Mouse (Mus musculus): ENCODE measurements at regions not wholly inside any gene's neighbourhood (a gene's known extent, or its start where the extent isn't known, plus 50 kb on each side); places are given as distances from the start of the nearest gene placed in this dataset.

- no peak for TF ChIP-seq FLI1 (IDR thresholded peaks at IDR 0.05; ENCODE audit: low read length)
- no peak for TF ChIP-seq GATA1 (IDR thresholded peaks at IDR 0.05; ENCODE audit: borderline replicate concordance, low read length)
- H3K27me3 ChIP-seq (replicated peaks), result no peaks in the 10 kb centered on the region
- H3K9me3 ChIP-seq, result 0 out of 2 replicates have a peak, but pooled peaks cover 2% of the 10 kb centered on the region
- no peaks in the 10 kb centered on the region for H3K36me3 ChIP-seq (replicated peaks; ENCODE audit: low read length)
- peaks cover 18% of the 10 kb centered on the region for H3K4me1 ChIP-seq
- no peak overlapping the region for H3K4me3 ChIP-seq (replicated peaks)
Observed at GRCm38 (mm10) chr14:86242836-86243235, 898.2 kb downstream of the Diaph3 start.

GRCm38 (mm10) chr14:86239090-86239489 lies 901.9 kb downstream of the Diaph3 start:
- no peaks in the 10 kb centered on the region for H3K36me3 ChIP-seq (replicated peaks; ENCODE audit: low read length)
- TF ChIP-seq FLI1 (IDR thresholded peaks at IDR 0.05; ENCODE audit: low read length), result no peak
- TF ChIP-seq GATA1 (IDR thresholded peaks at IDR 0.05; ENCODE audit: borderline replicate concordance, low read length), result no peak
- H3K27me3 ChIP-seq (replicated peaks), result no peaks in the 10 kb centered on the region
- no peak overlapping the region for H3K4me3 ChIP-seq (replicated peaks)
- 0 out of 2 replicates have a peak, but pooled peaks cover 2% of the 10 kb centered on the region for H3K9me3 ChIP-seq
- peaks cover 16% of the 10 kb centered on the region for H3K4me1 ChIP-seq

GRCm38 (mm10) chr14:86233305-86233704 lies 907.7 kb downstream of the Diaph3 start:
- Histone ChIP-seq H3K4me3 (replicated peaks) (no peak overlapping the region), H3K4me1 (no peaks in the 10 kb centered on the region; the same call in 1 of the 2 replicates), H3K36me3 (replicated peaks; ENCODE audit: low read length) (no peaks in the 10 kb centered on the region), H3K27me3 (replicated peaks) (no peaks in the 10 kb centered on the region), H3K9me3 (0 out of 2 replicates have a peak, but pooled peaks cover 2% of the 10 kb centered on the region)
- no peak for TF ChIP-seq FLI1 (IDR thresholded peaks at IDR 0.05; ENCODE audit: low read length)
- TF ChIP-seq GATA1 (IDR thresholded peaks at IDR 0.05; ENCODE audit: borderline replicate concordance, low read length), result no peak

GRCm38 (mm10) chr14:86230609-86231008 lies 910.4 kb downstream of the Diaph3 start:
- Histone ChIP-seq H3K36me3 (replicated peaks; ENCODE audit: low read length) (no peaks in the 10 kb centered on the region), H3K27me3 (replicated peaks) (no peaks in the 10 kb centered on the region), H3K9me3 (no peaks in the 10 kb centered on the region), H3K4me1 (no peaks in the 10 kb centered on the region; the same call in 1 of the 2 replicates), H3K4me3 (replicated peaks) (no peak overlapping the region)
- TF ChIP-seq FLI1 (IDR thresholded peaks at IDR 0.05; ENCODE audit: low read length), result no peak
- no peak for TF ChIP-seq GATA1 (IDR thresholded peaks at IDR 0.05; ENCODE audit: borderline replicate concordance, low read length)

- TF ChIP-seq FLI1 (IDR thresholded peaks at IDR 0.05; ENCODE audit: low read length) (no peak), GATA1 (IDR thresholded peaks at IDR 0.05; ENCODE audit: borderline replicate concordance, low read length) (no peak)
- H3K9me3 ChIP-seq, result no peaks in the 10 kb centered on the region
Observed at GRCm38 (mm10) chr14:86229755-86230154, 911.3 kb downstream of the Diaph3 start.

GRCm38 (mm10) chr14:86215711-86216110 lies 925.3 kb downstream of the Diaph3 start:
- H3K4me3 ChIP-seq (replicated peaks), result no peak overlapping the region
- H3K9me3 ChIP-seq, result no peaks in the 10 kb centered on the region
- no peak for TF ChIP-seq FLI1 (IDR thresholded peaks at IDR 0.05; ENCODE audit: low read length)
- no peak for TF ChIP-seq GATA1 (IDR thresholded peaks at IDR 0.05; ENCODE audit: borderline replicate concordance, low read length)
- peaks cover 5% of the 10 kb centered on the region for H3K4me1 ChIP-seq
- no peaks in the 10 kb centered on the region for H3K27me3 ChIP-seq (replicated peaks)
- H3K36me3 ChIP-seq (replicated peaks; ENCODE audit: low read length), result no peaks in the 10 kb centered on the region

More at GRCm38 (mm10) chr14:86229755-86230154, 911.3 kb downstream of the Diaph3 start:
- no peaks in the 10 kb centered on the region for H3K27me3 ChIP-seq (replicated peaks)
- no peaks in the 10 kb centered on the region for H3K36me3 ChIP-seq (replicated peaks; ENCODE audit: low read length)
- H3K4me1 ChIP-seq, result no peaks in the 10 kb centered on the region; the same call in 1 of the 2 replicates
- H3K4me3 ChIP-seq (replicated peaks), result no peak overlapping the region

- no peaks in the 10 kb centered on the region for H3K9me3 ChIP-seq
- H3K27me3 ChIP-seq (replicated peaks), result no peaks in the 10 kb centered on the region
- no peak overlapping the region for H3K4me3 ChIP-seq (replicated peaks)
- TF ChIP-seq GATA1 (IDR thresholded peaks at IDR 0.05; ENCODE audit: borderline replicate concordance, low read length), result no peak
- no peak for TF ChIP-seq FLI1 (IDR thresholded peaks at IDR 0.05; ENCODE audit: low read length)
- H3K4me1 ChIP-seq, result peaks cover 5% of the 10 kb centered on the region
- no peaks in the 10 kb centered on the region for H3K36me3 ChIP-seq (replicated peaks; ENCODE audit: low read length)
Observed at GRCm38 (mm10) chr14:86211654-86212053, 929.4 kb downstream of the Diaph3 start.

GRCm38 (mm10) chr14:86204582-86204981 lies 936.5 kb downstream of the Diaph3 start:
- no peaks in the 10 kb centered on the region for H3K4me1 ChIP-seq
- 0 out of 2 replicates have a peak, but pooled peaks cover 3% of the 10 kb centered on the region for H3K9me3 ChIP-seq
- no peak for TF ChIP-seq GATA1 (IDR thresholded peaks at IDR 0.05; ENCODE audit: borderline replicate concordance, low read length)
- H3K27me3 ChIP-seq (replicated peaks), result no peaks in the 10 kb centered on the region
- H3K36me3 ChIP-seq (replicated peaks; ENCODE audit: low read length), result no peaks in the 10 kb centered on the region
- H3K4me3 ChIP-seq (replicated peaks), result no peak overlapping the region

GRCm38 (mm10) chr14:86197864-86198263 lies 943.2 kb downstream of the Diaph3 start:
- no peak for TF ChIP-seq GATA1 (IDR thresholded peaks at IDR 0.05; ENCODE audit: borderline replicate concordance, low read length)
- no peak for TF ChIP-seq FLI1 (IDR thresholded peaks at IDR 0.05; ENCODE audit: low read length)
- Histone ChIP-seq H3K4me1 (no peaks in the 10 kb centered on the region), H3K4me3 (replicated peaks) (no peak overlapping the region), H3K9me3 (no peaks in the 10 kb centered on the region), H3K27me3 (replicated peaks) (no peaks in the 10 kb centered on the region), H3K36me3 (replicated peaks; ENCODE audit: low read length) (no peaks in the 10 kb centered on the region)

- H3K36me3 ChIP-seq (replicated peaks; ENCODE audit: low read length), result no peaks in the 10 kb centered on the region
- no peaks in the 10 kb centered on the region for H3K27me3 ChIP-seq (replicated peaks)
- no peak for TF ChIP-seq GATA1 (IDR thresholded peaks at IDR 0.05; ENCODE audit: borderline replicate concordance, low read length)
- no peak for TF ChIP-seq FLI1 (IDR thresholded peaks at IDR 0.05; ENCODE audit: low read length)
- H3K9me3 ChIP-seq, result peaks cover 3% of the 10 kb centered on the region
- H3K4me1 ChIP-seq, result no peaks in the 10 kb centered on the region
- no peak overlapping the region for H3K4me3 ChIP-seq (replicated peaks)
Observed at GRCm38 (mm10) chr14:86184663-86185381, 956.2 kb downstream of the Diaph3 start.
